Mouse (Mus musculus) neural tube, embryonic 13.5 days (tissue): Measurements from ENCODE around the gene Ccdc103. TPM values are rescaled to one million over a fixed set of nuclear protein-coding genes. Genes with fewer than 3 reads are reported as not detected.

Experiments
- ATAC-seq: fragments of 200-750 bp; cut with Nextera tagmentation; 2 replicates; pipeline ENCODE4 v1.8.0; 2017; ENCODE audit warnings: low read depth, mild to moderate bottlenecking, moderate TSS enrichment, moderate library complexity
- H3K27ac ChIP-seq: fragments of 300-500 bp; sonication (generic); replicated peaks from 2 replicates; pipeline ENCODE4 v1.5.1; 2015; ENCODE audit warnings: moderate library complexity, mild to moderate bottlenecking, inconsistent platforms
- H3K27me3 ChIP-seq: fragments of 300-500 bp; sonication (generic); 2 replicates; pipeline ENCODE4 v1.6.1; 2015; ENCODE audit warnings: mild to moderate bottlenecking, inconsistent platforms
- H3K36me3 ChIP-seq: fragments of 300-500 bp; sonication (generic); 2 replicates; pipeline ENCODE4 v1.6.1; 2015; ENCODE audit warnings: mild to moderate bottlenecking, inconsistent platforms
- H3K4me1 ChIP-seq: fragments of 300-500 bp; sonication (generic); replicated peaks from 2 replicates; pipeline ENCODE4 v1.6.1; 2015; ENCODE audit warnings: inconsistent platforms
- H3K4me2 ChIP-seq: fragments of 300-500 bp; sonication (generic); 2 replicates; pipeline ENCODE4 v1.6.1; 2015; ENCODE audit warnings: inconsistent platforms, mild to moderate bottlenecking, moderate library complexity
- H3K4me3 ChIP-seq: fragments of 300-500 bp; sonication (generic); 2 replicates; pipeline ENCODE4 v1.5.1; 2015; ENCODE audit warnings: mild to moderate bottlenecking, inconsistent platforms
- H3K9ac ChIP-seq: fragments of 300-500 bp; sonication (generic); 2 replicates; pipeline ENCODE4 v1.6.1; 2015; ENCODE audit warnings: moderate library complexity, mild to moderate bottlenecking, inconsistent platforms
- H3K9me3 ChIP-seq: fragments of 300-500 bp; sonication (generic); 2 replicates; pipeline ENCODE4 v1.6.1; 2016; ENCODE audit warnings: inconsistent platforms
- WGBS: fragments of 180-500 bp; shearing (Covaris S2); methylation state at CpG from one replicate; pipeline ENCODE4 v1.1.7; 2015; 5-methylcytosine and 5-hydroxymethylcytosine counted together
- polyA plus RNA-seq: library from polyadenylated mRNA; unstranded; fragments of >200 nt; fragmentation: Nextera tagmentation; extraction: Ambion mirVana; gene quantifications from 2 replicates; pipeline ENCODE4 v1.2.1, GENCODE M21; 2015

Ccdc103 gene
- polyA plus RNA-seq, 1 experiment from 2014 or later, result 0.89 TPM

- Histone ChIP-seq H3K4me1 (no peaks in the 10 kb centered on the region), H3K27ac (no peak overlapping the region), H3K9me3 (no peaks in the 10 kb centered on the region), H3K4me2 (no peak overlapping the region), H3K36me3 (peaks cover 98% of the 10 kb centered on the region), H3K4me3 (no peak overlapping the region), H3K27me3 (no peaks in the 10 kb centered on the region), H3K9ac (no peak overlapping the region)
- WGBS, result 88% methylated on average over 11 of the region's 11 CpGs
- no peak for ATAC-seq
These were observed 22.1 kb upstream of the Ccdc103 start for GRCm38 (mm10) chr11:102858951-102859350.

DNA sequence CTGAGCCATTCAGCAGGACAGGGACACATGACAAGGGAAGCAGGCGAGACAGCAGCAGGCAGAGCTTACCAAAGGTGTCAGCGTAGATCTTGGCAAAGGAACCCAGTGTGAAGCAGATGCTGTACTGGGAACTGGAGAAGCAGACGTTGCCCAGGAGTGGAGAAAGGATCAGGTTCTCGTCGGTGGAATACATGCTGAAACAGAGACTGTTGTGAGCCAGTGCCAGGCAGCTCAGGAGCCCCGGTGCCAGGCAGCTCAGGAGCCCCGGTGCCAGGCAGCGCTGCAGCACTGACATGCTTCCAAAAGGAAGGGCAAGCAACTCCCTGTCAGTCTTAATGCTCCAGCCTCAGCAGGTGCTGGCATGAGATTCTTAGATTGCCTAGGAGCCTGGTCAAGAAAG lies 21.1 kb upstream of the Ccdc103 start:
- H3K9me3 ChIP-seq, result no peaks in the 10 kb centered on the region
- peaks cover 92% of the 10 kb centered on the region for H3K36me3 ChIP-seq
- no peak overlapping the region for H3K27ac ChIP-seq
- no peaks in the 10 kb centered on the region for H3K4me1 ChIP-seq
- H3K4me2 ChIP-seq, result no peak overlapping the region
- no peak overlapping the region for H3K9ac ChIP-seq
- H3K4me3 ChIP-seq, result no peak overlapping the region
- ATAC-seq, result no peak
- 86% methylated on average over 8 of the region's 8 CpGs for WGBS
- no peaks in the 10 kb centered on the region for H3K27me3 ChIP-seq

DNA sequence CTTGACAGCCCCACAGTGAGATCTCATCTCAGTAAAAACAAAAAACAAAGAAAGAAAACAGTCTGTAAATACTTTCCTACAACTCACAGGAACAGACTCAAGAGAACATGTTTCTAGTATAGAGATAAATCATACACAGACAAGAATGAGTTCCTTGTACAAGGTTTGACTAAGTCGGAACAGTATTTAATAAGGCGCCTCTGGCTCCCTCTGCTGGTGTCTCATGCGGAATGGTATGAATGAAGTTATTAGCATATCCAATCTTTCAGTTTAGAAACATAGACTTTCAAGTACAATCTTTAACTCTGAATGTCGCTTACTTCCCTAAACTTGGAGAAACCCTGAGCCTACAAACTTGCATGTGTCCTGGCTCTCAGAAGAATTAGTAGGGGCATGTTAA lies 16.7 kb upstream of the Ccdc103 start:
- H3K9ac ChIP-seq, result no peak overlapping the region
- ATAC-seq, result no peak
- H3K27me3 ChIP-seq, result no peaks in the 10 kb centered on the region
- no peak overlapping the region for H3K27ac ChIP-seq
- no peak overlapping the region for H3K4me3 ChIP-seq
- peaks cover 91% of the 10 kb centered on the region for H3K36me3 ChIP-seq
- WGBS, result 49% methylated on average over 4 of the region's 4 CpGs
- H3K4me2 ChIP-seq, result no peak overlapping the region
- H3K4me1 ChIP-seq, result no peaks in the 10 kb centered on the region
- H3K9me3 ChIP-seq, result no peaks in the 10 kb centered on the region

DNA sequence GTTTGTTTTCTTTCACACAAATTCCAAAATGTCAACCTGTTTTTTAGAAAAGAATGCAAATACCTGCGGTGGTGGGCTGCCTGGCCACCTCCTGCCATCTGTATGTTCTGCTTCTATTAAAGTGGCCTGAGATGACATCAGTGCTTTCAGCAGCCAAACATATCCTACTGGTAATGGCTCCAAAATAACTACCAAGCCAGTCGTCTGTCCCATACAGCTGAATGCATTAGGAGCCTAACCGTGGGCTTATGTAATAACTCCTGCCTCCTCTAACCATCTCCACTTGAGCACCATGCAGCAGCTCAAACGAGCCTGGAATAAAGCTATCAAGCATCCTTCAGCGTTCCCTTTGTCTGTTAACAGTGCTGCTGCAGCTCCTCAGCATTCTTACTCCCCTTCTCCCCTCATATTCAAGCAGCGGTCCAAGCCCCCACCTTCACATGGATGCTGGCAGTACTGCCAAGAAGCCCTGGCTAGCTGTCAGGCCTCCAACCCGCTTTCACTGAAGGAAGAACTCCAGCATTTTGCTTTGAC lies 6.1 kb upstream of the Ccdc103 start:
- H3K4me1 ChIP-seq, result peaks cover 15% of the 10 kb centered on the region
- no peak for ATAC-seq

GRCm38 (mm10) chr11:102879558-102879957 lies 1.4 kb upstream of the Ccdc103 start:
- Histone ChIP-seq H3K9me3 (no peaks in the 10 kb centered on the region), H3K9ac (peak overlapping the region; percentile 88; the same call in 1 of the 2 replicates), H3K4me2 (peak overlapping the region; percentile 84), H3K36me3 (peaks cover 24% of the 10 kb centered on the region), H3K4me1 (peaks cover 24% of the 10 kb centered on the region), H3K27ac (no peak overlapping the region), H3K4me3 (peak overlapping the region; percentile 78; the same call in 1 of the 2 replicates), H3K27me3 (peaks cover 9% of the 10 kb centered on the region; the same call in 1 of the 2 replicates)
- ATAC-seq, result no peak
- WGBS, result 68% methylated on average over 2 of the region's 2 CpGs

More for the DNA sequence above, 6.1 kb upstream of the Ccdc103 start:
- Histone ChIP-seq H3K27ac (no peak overlapping the region), H3K27me3 (no peaks in the 10 kb centered on the region), H3K36me3 (peaks cover 58% of the 10 kb centered on the region), H3K4me3 (no peak overlapping the region), H3K9ac (no peak overlapping the region), H3K9me3 (no peaks in the 10 kb centered on the region), H3K4me2 (no peak overlapping the region)
- 87% methylated on average over 7 of the region's 7 CpGs for WGBS

- 18% methylated on average over 13 of the region's 13 CpGs for WGBS
- no peaks in the 10 kb centered on the region for H3K9me3 ChIP-seq
- peaks cover 24% of the 10 kb centered on the region for H3K4me1 ChIP-seq
- peak overlapping the region; percentile 88 for H3K9ac ChIP-seq
- peak; percentile 20 for ATAC-seq
- H3K36me3 ChIP-seq, result peaks cover 6% of the 10 kb centered on the region
- peaks cover 23% of the 10 kb centered on the region for H3K27me3 ChIP-seq
- H3K4me2 ChIP-seq, result peak overlapping the region; percentile 84
- H3K27ac ChIP-seq, result peak overlapping the region; percentile 86; the same call in 1 of the 2 replicates
- H3K4me3 ChIP-seq, result peak overlapping the region; percentile 78
These were observed 552 bp downstream of the Ccdc103 start for GRCm38 (mm10) chr11:102881314-102882198.

- H3K4me2 ChIP-seq, result no peak within 1 kb of the TSS
- no peak for ATAC-seq
- H3K4me3 ChIP-seq, result no peak within 1 kb of the TSS
- no peaks in the 10 kb centered on the region for H3K9me3 ChIP-seq
- H3K4me1 ChIP-seq, result peaks cover 20% of the 10 kb centered on the region
- H3K9ac ChIP-seq, result 0 out of 2 replicates have a peak within 1 kb of the TSS, but pooled peaks have one; percentile 27
- no peaks in the 10 kb centered on the region for H3K36me3 ChIP-seq
- H3K27ac ChIP-seq, result 0 out of 2 replicates have a peak within 1 kb of the TSS, but pooled peaks have one; percentile 9
- H3K27me3 ChIP-seq, result peaks cover 45% of the 10 kb centered on the region
- WGBS, result 55% methylated on average over 10 of the region's 10 CpGs
These were observed 3.7 kb downstream of the Ccdc103 start, which contains the start of gene Fam187a for GRCm38 (mm10) chr11:102884616-102885219. Gene Fam187a, plus strand, starts transcription at chr11:102885169.

- Histone ChIP-seq H3K9me3 (no peaks in the 10 kb centered on the region), H3K9ac (no peak overlapping the region), H3K4me2 (no peak overlapping the region), H3K4me3 (no peak overlapping the region), H3K36me3 (no peaks in the 10 kb centered on the region), H3K27me3 (peaks cover 63% of the 10 kb centered on the region), H3K4me1 (peaks cover 14% of the 10 kb centered on the region; the same call in 1 of the 2 replicates), H3K27ac (no peak overlapping the region)
- no peak for ATAC-seq
- 88% methylated on average over 5 of the region's 5 CpGs for WGBS
These were observed 6.4 kb downstream of the Ccdc103 start for GRCm38 (mm10) chr11:102887433-102887832.

GRCm38 (mm10) chr11:102888135-102888534 lies 7.1 kb downstream of the Ccdc103 start:
- Histone ChIP-seq H3K27ac (no peak overlapping the region), H3K4me1 (peaks cover 17% of the 10 kb centered on the region), H3K4me3 (no peak overlapping the region), H3K27me3 (peaks cover 69% of the 10 kb centered on the region), H3K9me3 (no peaks in the 10 kb centered on the region), H3K4me2 (no peak overlapping the region), H3K36me3 (no peaks in the 10 kb centered on the region), H3K9ac (no peak overlapping the region)
- WGBS, result 67% methylated on average over 3 of the region's 3 CpGs
- no peak; the same call in 1 of the 2 replicates for ATAC-seq

DNA sequence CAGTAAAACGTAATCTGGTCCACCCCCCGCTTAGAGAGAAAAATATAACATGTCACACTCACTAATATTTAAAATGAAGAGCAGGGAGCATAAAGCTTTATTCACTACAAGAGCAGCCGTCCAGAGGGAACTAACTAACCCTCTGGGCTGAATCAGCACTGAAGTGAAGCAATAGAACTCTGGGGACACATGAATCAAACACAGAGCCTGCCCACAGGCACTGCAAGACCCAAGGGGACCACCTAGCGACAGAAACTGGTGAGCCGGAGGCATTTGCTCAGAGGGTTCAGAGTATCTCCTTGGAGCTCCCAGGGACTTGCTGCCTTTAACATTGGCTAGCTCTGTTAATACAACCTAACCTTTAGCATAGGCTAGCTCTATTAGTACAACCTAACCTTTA lies 9.1 kb downstream of the Ccdc103 start:
- peaks cover 21% of the 10 kb centered on the region for H3K4me1 ChIP-seq
- ATAC-seq, result no peak
- H3K36me3 ChIP-seq, result no peaks in the 10 kb centered on the region
- H3K9ac ChIP-seq, result no peak overlapping the region
- no peak overlapping the region for H3K4me2 ChIP-seq
- H3K4me3 ChIP-seq, result no peak overlapping the region
- H3K27me3 ChIP-seq, result peaks cover 78% of the 10 kb centered on the region
- H3K27ac ChIP-seq, result no peak overlapping the region
- WGBS, result 42% methylated on average over 5 of the region's 5 CpGs
- H3K9me3 ChIP-seq, result no peaks in the 10 kb centered on the region

GRCm38 (mm10) chr11:102893015-102893651 lies 12.1 kb downstream of the Ccdc103 start:
- H3K36me3 ChIP-seq, result no peaks in the 10 kb centered on the region
- peaks cover 84% of the 10 kb centered on the region for H3K27me3 ChIP-seq
- 3% methylated on average over 43 of the region's 43 CpGs for WGBS
- peaks cover 17% of the 10 kb centered on the region for H3K4me1 ChIP-seq
- no peak for ATAC-seq
- peak overlapping the region; percentile 51 for H3K4me2 ChIP-seq
- no peak overlapping the region for H3K27ac ChIP-seq
- H3K9ac ChIP-seq, result peak overlapping the region; percentile 49; the same call in 1 of the 2 replicates
- H3K9me3 ChIP-seq, result no peaks in the 10 kb centered on the region
- H3K4me3 ChIP-seq, result peak overlapping the region; percentile 26
